Mouse (Mus musculus) lung, postnatal 0 days (tissue): ENCODE measurements at regions not wholly inside any gene's neighbourhood (a gene's known extent, or its start where the extent isn't known, plus 50 kb on each side); places are given as distances from the start of the nearest gene placed in this dataset.

Experiments
- CTCF ChIP-seq: IDR thresholded peaks from 2 replicates; pipeline ENCODE4 v1.5.1; 2016; ENCODE audit warnings: antibody characterized with exemption, mild to moderate bottlenecking
- EP300 ChIP-seq: IDR thresholded peaks from 2 replicates; pipeline ENCODE4 v1.6.1; 2016; ENCODE audit warnings: antibody characterized with exemption, mild to moderate bottlenecking, control low read depth

DNA sequence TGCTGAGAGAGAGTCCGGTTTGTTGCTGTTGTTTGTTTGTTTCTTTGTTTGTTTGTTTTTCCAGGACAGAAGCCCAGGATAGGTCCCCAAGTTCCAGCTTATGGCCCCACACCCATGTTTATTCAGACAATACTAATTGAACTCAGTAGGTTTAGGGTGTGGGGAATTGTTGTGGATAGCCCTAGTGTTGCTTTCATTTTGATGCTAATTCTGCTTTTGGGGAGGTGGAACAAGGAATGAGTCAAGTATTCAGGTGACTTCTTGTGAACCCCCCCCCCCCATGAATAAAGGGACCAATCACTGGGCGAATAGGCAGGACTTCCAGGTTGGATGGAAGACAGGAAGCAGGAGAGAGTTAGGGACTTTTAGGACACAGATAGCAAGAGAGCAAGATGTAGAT lies 75.0 kb upstream of the Intu start:
- TF ChIP-seq EP300 (no peak), CTCF (no peak)
